Mouse (Mus musculus): ENCODE data around the gene Camta2. TPM values are rescaled to one million over a fixed set of nuclear protein-coding genes. Genes with fewer than 3 reads are reported as not detected.

Gene Camta2
- polyA plus RNA-seq, 1 experiment: 38.4 TPM

GRCm38 (mm10) chr11:70621972-70622814, 65.7 kb downstream of the Camta2 start:
- no peaks in the 10 kb centered on the region for H3K36me3 ChIP-seq (ENCODE audit: control insufficient read depth, insufficient read depth, low read length)
- 79% methylated on average over 7 of the region's 7 CpGs for WGBS
- no peak for TF ChIP-seq POLR2A (IDR thresholded peaks at IDR 0.05; ENCODE audit: control insufficient read depth, extremely low read depth, insufficient read depth, low read length, poor library complexity)
- no peak for TF ChIP-seq CTCF (IDR thresholded peaks at IDR 0.05; ENCODE audit: borderline replicate concordance, control insufficient read depth, extremely low read depth, insufficient read depth, low read length, poor library complexity)
- no peak overlapping the region for H3K27ac ChIP-seq (ENCODE audit: control insufficient read depth, insufficient read depth, low read length)
- H3K4me3 ChIP-seq (ENCODE audit: control insufficient read depth, insufficient read depth, low read length): no peak overlapping the region
- no peaks in the 10 kb centered on the region for H3K4me1 ChIP-seq (replicated peaks; ENCODE audit: control insufficient read depth, insufficient read depth, low read length)
- no peak for DNase-seq
- H3K27me3 ChIP-seq (ENCODE audit: control insufficient read depth, insufficient read depth, low read length): no peaks in the 10 kb centered on the region

Other genes starting within 250 kb of the Camta2 start
- gene Med11, start 236.2 kb downstream of the Camta2 start, polyA plus RNA-seq (2012; rRNA removed): 29.1 and 34.8 TPM in 2 replicates
- gene Zmynd15, start 228.7 kb downstream of the Camta2 start, polyA plus RNA-seq (2012; rRNA removed): 27.0 and 31.2 TPM in 2 replicates
- 57.7 and 92.8 TPM in 2 replicates for gene Cxcl16, start 228.1 kb downstream of the Camta2 start, polyA plus RNA-seq (2012; rRNA removed)
- gene Tm4sf5, start 182.9 kb downstream of the Camta2 start, polyA plus RNA-seq (2012; rRNA removed): 7.0 and 8.0 TPM in 2 replicates
- gene Vmo1, start 173.5 kb downstream of the Camta2 start, polyA plus RNA-seq (2012; rRNA removed): 5.3 and 7.2 TPM in 2 replicates
- 0.22 and 0.50 TPM in 2 replicates for gene Gltpd2, start 168.9 kb downstream of the Camta2 start, polyA plus RNA-seq (2012; rRNA removed)
- gene Psmb6, start 162.7 kb downstream of the Camta2 start, polyA plus RNA-seq (2012; rRNA removed): 387 and 460 TPM in 2 replicates
- gene Gm40193, start 155.2 kb downstream of the Camta2 start, polyA plus RNA-seq (2012; rRNA removed): not detected in 2 replicates
- 12.8 and 16.1 TPM in 2 replicates for gene Pld2, start 148.0 kb downstream of the Camta2 start, polyA plus RNA-seq (2012; rRNA removed)
- gene Mink1, start 125.2 kb downstream of the Camta2 start, polyA plus RNA-seq (2012; rRNA removed): 151 and 172 TPM in 2 replicates
- 0.15 TPM in 1 of 2 replicates, not detected in the other for gene 4930544D05Rik, start 72.3 kb downstream of the Camta2 start, polyA plus RNA-seq (2012; rRNA removed)
- gene Chrne, start 68.9 kb downstream of the Camta2 start, polyA plus RNA-seq (2012; rRNA removed): 0.53 and 1.1 TPM in 2 replicates
- 0.04 TPM in 2 replicates for gene Gp1ba, start 49.0 kb downstream of the Camta2 start, polyA plus RNA-seq (2012; rRNA removed)
- gene Rnf167, start 40.9 kb downstream of the Camta2 start, polyA plus RNA-seq (2012; rRNA removed): 285 and 346 TPM in 2 replicates
- gene Slc25a11, start 40.6 kb downstream of the Camta2 start, polyA plus RNA-seq (2012; rRNA removed): 132 and 162 TPM in 2 replicates
- gene Pfn1, start 33.5 kb downstream of the Camta2 start, polyA plus RNA-seq (2012; rRNA removed): 3,213 and 4,498 TPM in 2 replicates
- 25.3 and 75.8 TPM in 2 replicates for gene Eno3, start 30.9 kb downstream of the Camta2 start, polyA plus RNA-seq (2012; rRNA removed)
- gene Spag7, start 18.7 kb downstream of the Camta2 start, polyA plus RNA-seq (2012; rRNA removed): 27.5 and 32.2 TPM in 2 replicates
- gene Inca1, start 12.1 kb upstream of the Camta2 start, polyA plus RNA-seq (2012; rRNA removed): 1.1 and 1.9 TPM in 2 replicates
- 25.5 and 32.1 TPM in 2 replicates for gene Kif1c, start 12.4 kb upstream of the Camta2 start, polyA plus RNA-seq (2012; rRNA removed)
- gene Zfp3, start 76.1 kb upstream of the Camta2 start, polyA plus RNA-seq (2012; rRNA removed): 3.9 and 4.6 TPM in 2 replicates
- 2.4 and 3.1 TPM in 2 replicates for gene Scimp, start 124.5 kb upstream of the Camta2 start, polyA plus RNA-seq (2012; rRNA removed)
- gene Rabep1, start 156.7 kb upstream of the Camta2 start, polyA plus RNA-seq (2012; rRNA removed): 3.5 and 3.7 TPM in 2 replicates